Mouse (Mus musculus): ENCODE results near the gene Focad. TPM values are rescaled to one million over a fixed set of nuclear protein-coding genes. Genes with fewer than 3 reads are reported as not detected.
"Not testable (repeated sequence)": the region's sequence is repeated elsewhere in the genome, so short reads cannot be mapped to it uniquely, and the experiment has no call there.

Gene Focad
- polyA plus RNA-seq, 1 experiment, result 10.3 TPM

DNA sequence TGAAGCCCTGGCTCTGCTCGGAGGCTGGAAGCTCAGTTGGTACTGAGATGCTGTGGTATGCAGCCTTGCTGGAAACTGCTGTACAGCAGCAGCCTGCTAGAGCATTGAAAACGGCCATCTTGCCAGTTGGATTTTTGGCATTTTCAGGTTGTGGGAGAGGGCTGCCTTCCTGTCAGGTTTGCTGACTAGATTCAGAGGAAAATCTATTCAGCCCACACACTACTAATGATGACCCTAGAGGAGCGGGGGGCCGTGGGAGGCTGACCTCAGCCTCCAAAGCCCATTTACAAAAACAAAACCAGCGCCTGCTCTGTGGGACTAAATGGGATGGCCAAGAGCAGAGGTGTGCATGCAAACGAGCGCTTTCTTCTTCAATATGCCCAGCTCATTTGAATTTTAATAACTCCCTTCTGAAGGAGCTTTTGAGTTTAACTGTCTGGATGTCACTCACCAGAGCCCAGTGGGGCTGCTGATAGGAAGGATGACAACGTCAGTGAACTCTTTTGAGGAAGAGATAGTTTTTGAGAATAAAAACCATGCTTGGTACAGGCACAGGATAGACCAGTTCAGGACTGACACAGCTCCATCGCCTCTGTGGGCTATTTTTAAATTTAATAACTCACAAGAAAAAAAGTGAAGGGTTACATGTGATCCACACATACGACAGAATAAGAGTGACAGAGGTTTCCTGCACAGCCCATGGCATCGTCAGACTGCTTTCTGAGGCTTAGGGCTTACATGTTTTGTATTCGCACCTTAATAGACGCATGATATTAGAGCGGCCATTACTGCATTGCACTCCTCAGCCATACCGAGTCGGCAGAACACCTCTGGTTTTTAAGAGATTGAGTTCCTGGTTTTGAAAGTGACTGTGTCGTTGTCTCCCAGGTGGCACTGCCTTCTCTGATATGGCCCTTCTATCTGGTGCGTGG lies 278.1 kb downstream of the Focad start:
- Histone ChIP-seq H3K79me2 (ENCODE audit: control insufficient read depth, insufficient read depth) (no peaks in the 10 kb centered on the region), H3K4me3 (ENCODE audit: insufficient read depth, poor library complexity, severe bottlenecking) (no peak overlapping the region), H3K27me3 (ENCODE audit: control insufficient read depth, insufficient read depth, insufficient read length) (no peaks in the 10 kb centered on the region), H3K79me3 (ENCODE audit: low read depth) (no peaks in the 10 kb centered on the region), H3ac (ENCODE audit: control insufficient read depth, insufficient read length, low read depth) (no peak overlapping the region), H3K36me3 (ENCODE audit: control insufficient read depth, insufficient read depth) (peaks cover 6% of the 10 kb centered on the region)
- TF ChIP-seq MAX (IDR thresholded peaks at IDR 0.05) (no peak), MYOG (IDR thresholded peaks at IDR 0.05; ENCODE audit: control insufficient read depth, extremely low read depth, insufficient read length) (no peak), CEBPB (IDR thresholded peaks at IDR 0.05; ENCODE audit: low read depth) (no peak), FOSL1 (IDR thresholded peaks at IDR 0.05; ENCODE audit: insufficient read depth, low read length, poor library complexity, severe bottlenecking) (no peak), CTCF (IDR thresholded peaks at IDR 0.05; ENCODE audit: control insufficient read depth, insufficient read depth, insufficient read length) (no peak), MYOD1 (IDR thresholded peaks at IDR 0.05; ENCODE audit: control insufficient read depth, insufficient read length, low read depth) (no peak), USF1 (IDR thresholded peaks at IDR 0.05; ENCODE audit: low read depth) (no peak)

GRCm38 (mm10) chr4:88390036-88390435 lies 295.6 kb downstream of the Focad start:
- H3K4me3 ChIP-seq (ENCODE audit: insufficient read depth, poor library complexity, severe bottlenecking), result no peak overlapping the region
- H3K36me3 ChIP-seq (ENCODE audit: control insufficient read depth, insufficient read depth), result no peaks in the 10 kb centered on the region
- no peaks in the 10 kb centered on the region for H3K79me2 ChIP-seq (ENCODE audit: control insufficient read depth, insufficient read depth)
- H3K79me3 ChIP-seq (ENCODE audit: low read depth), result no peaks in the 10 kb centered on the region
- no peak for TF ChIP-seq USF1 (IDR thresholded peaks at IDR 0.05; ENCODE audit: low read depth)
- no peak for TF ChIP-seq CTCF (IDR thresholded peaks at IDR 0.05; ENCODE audit: control insufficient read depth, insufficient read depth, insufficient read length)
- no peak for TF ChIP-seq CEBPB (IDR thresholded peaks at IDR 0.05; ENCODE audit: low read depth)
- TF ChIP-seq MAX (IDR thresholded peaks at IDR 0.05), result no peak
- no peaks in the 10 kb centered on the region for H3K27me3 ChIP-seq (ENCODE audit: control insufficient read depth, insufficient read depth, insufficient read length)
- no peak overlapping the region for H3ac ChIP-seq (ENCODE audit: control insufficient read depth, insufficient read length, low read depth)

- not testable (repeated sequence) for H3K27me3 ChIP-seq (ENCODE audit: control insufficient read depth, insufficient read depth, insufficient read length); H3ac ChIP-seq (ENCODE audit: control insufficient read depth, insufficient read length, low read depth); H3K36me3 ChIP-seq (ENCODE audit: control insufficient read depth, insufficient read depth); H3K79me2 ChIP-seq (ENCODE audit: control insufficient read depth, insufficient read depth); H3K79me3 ChIP-seq (ENCODE audit: low read depth); H3K4me3 ChIP-seq (ENCODE audit: insufficient read depth, poor library complexity, severe bottlenecking)
Measured at GRCm38 (mm10) chr4:88390596-88390995, 296.2 kb downstream of the Focad start.

- H3ac ChIP-seq (ENCODE audit: control insufficient read depth, insufficient read length, low read depth), result no peak overlapping the region
- no peaks in the 10 kb centered on the region for H3K79me3 ChIP-seq (ENCODE audit: low read depth)
- H3K36me3 ChIP-seq (ENCODE audit: control insufficient read depth, insufficient read depth), result no peaks in the 10 kb centered on the region
- no peaks in the 10 kb centered on the region for H3K79me2 ChIP-seq (ENCODE audit: control insufficient read depth, insufficient read depth)
- no peak overlapping the region for H3K4me3 ChIP-seq (ENCODE audit: insufficient read depth, poor library complexity, severe bottlenecking)
- TF ChIP-seq MYOD1 (IDR thresholded peaks at IDR 0.05; ENCODE audit: control insufficient read depth, insufficient read length, low read depth), result no peak
- no peak for TF ChIP-seq CTCF (IDR thresholded peaks at IDR 0.05; ENCODE audit: control insufficient read depth, insufficient read depth, insufficient read length)
- TF ChIP-seq MAX (IDR thresholded peaks at IDR 0.05), result no peak
- TF ChIP-seq CEBPB (IDR thresholded peaks at IDR 0.05; ENCODE audit: low read depth), result no peak
- TF ChIP-seq MYOG (IDR thresholded peaks at IDR 0.05; ENCODE audit: control insufficient read depth, extremely low read depth, insufficient read length), result no peak
- TF ChIP-seq USF1 (IDR thresholded peaks at IDR 0.05; ENCODE audit: low read depth), result no peak
- H3K27me3 ChIP-seq (ENCODE audit: control insufficient read depth, insufficient read depth, insufficient read length), result no peaks in the 10 kb centered on the region
Measured at GRCm38 (mm10) chr4:88395717-88396116, 301.3 kb downstream of the Focad start.

DNA sequence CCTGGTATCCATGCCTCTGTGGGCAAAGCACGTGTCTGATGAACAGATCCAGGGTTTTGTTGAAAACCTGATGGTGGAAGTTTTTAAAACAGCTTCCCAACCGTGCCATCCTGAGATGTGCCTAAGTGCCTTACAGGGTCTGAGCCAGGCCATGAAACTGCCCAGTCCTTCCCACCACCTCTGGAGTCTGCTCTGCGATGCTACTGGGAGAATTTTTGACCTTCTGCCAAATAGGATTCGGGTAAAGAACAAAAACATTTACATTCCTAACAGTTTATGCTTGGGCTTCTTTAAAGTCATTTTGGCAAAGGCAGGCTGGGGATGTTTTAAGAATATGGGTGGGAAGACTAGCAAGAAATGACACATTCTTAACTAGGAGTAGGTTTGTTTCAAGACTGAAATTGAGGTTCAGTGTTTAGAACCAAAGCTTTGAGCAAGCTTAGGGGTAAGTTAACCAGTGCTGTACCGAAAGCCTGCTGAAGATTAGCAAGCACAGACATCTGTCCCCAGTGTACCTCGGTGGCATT lies 302.6 kb downstream of the Focad start:
- TF ChIP-seq MAX (IDR thresholded peaks at IDR 0.05) (no peak), MYOG (IDR thresholded peaks at IDR 0.05; ENCODE audit: control insufficient read depth, extremely low read depth, insufficient read length) (no peak), CTCF (IDR thresholded peaks at IDR 0.05; ENCODE audit: control insufficient read depth, insufficient read depth, insufficient read length) (no peak), CEBPB (IDR thresholded peaks at IDR 0.05; ENCODE audit: low read depth) (no peak), FOSL1 (IDR thresholded peaks at IDR 0.05; ENCODE audit: insufficient read depth, low read length, poor library complexity, severe bottlenecking) (no peak), USF1 (IDR thresholded peaks at IDR 0.05; ENCODE audit: low read depth) (no peak), MYOD1 (IDR thresholded peaks at IDR 0.05; ENCODE audit: control insufficient read depth, insufficient read length, low read depth) (no peak)
- H3K36me3 ChIP-seq (ENCODE audit: control insufficient read depth, insufficient read depth), result no peaks in the 10 kb centered on the region
- no peaks in the 10 kb centered on the region for H3K79me3 ChIP-seq (ENCODE audit: low read depth)
- no peaks in the 10 kb centered on the region for H3K27me3 ChIP-seq (ENCODE audit: control insufficient read depth, insufficient read depth, insufficient read length)
- no peak overlapping the region for H3K4me3 ChIP-seq (ENCODE audit: insufficient read depth, poor library complexity, severe bottlenecking)
- H3K79me2 ChIP-seq (ENCODE audit: control insufficient read depth, insufficient read depth), result no peaks in the 10 kb centered on the region
- H3ac ChIP-seq (ENCODE audit: control insufficient read depth, insufficient read length, low read depth), result no peak overlapping the region
